Mouse (Mus musculus) embryonic stem cell, embryonic (primary cell): ENCODE measurements around the gene Krt20.

Experiments
- CTCF ChIA-PET, 4 experiments: fragments of 300-600 bp in 2 of 4; fragments of 350-600 bp in 2 of 4; sonication (Branson Sonifier 250); formaldehyde crosslinking; loops; one replicate each; lab custom pipeline; 2022; ENCODE audit warnings: inconsistent platforms in 2 of 4; lab: Charles Lee
- POLR2A ChIA-PET, 4 experiments: fragments of 300-600 bp in 2 of 4; fragments of 350-600 bp in 2 of 4; sonication (Branson Sonifier 250); formaldehyde crosslinking; loops; one replicate each; lab custom pipeline; 2022; ENCODE audit warnings: antibody characterized with exemption in 4 of 4, inconsistent platforms in 1 of 4; lab: Charles Lee

The Krt20 gene

DNA sequence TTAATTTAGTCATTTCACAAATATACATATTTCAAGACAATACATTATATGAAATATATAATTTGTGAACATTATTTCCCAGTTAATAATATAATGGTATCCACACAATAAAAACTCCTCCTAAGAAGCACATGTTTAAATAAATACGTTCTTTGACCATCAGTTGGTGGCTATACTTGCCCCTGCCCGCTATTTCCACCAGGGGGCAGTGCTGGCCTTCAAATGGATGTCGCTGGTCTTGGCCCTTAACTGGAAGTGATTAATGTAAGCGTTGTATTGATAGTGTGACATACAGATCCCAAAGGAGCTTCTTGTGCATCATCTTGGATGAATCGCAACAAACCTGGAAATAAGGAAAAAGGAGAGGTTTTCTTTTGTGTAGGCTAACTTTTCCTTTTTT lies 58.4 kb downstream of the Krt20 start:
- ChIA-PET CTCF (interaction anchor here in 1 of 4 experiments (0.7 to 1.3 kb wide), 5 partner anchors 9 to 903 kb away, joined by 3 to 5 read pairs (median 3); no protein-coding TSS in a partner anchor), POLR2A (no interaction called here)
